Mouse (Mus musculus) stomach, postnatal 0 days (tissue): ENCODE results near the gene Fshr.

Experiments
- CTCF ChIP-seq: IDR thresholded peaks from 2 replicates; pipeline ENCODE4 v1.5.1; 2016; ENCODE audit warnings: antibody characterized with exemption, low read depth, mild to moderate bottlenecking, moderate library complexity
- EP300 ChIP-seq: optimal IDR thresholded peaks from 2 replicates; pipeline ENCODE3; 2016; ENCODE audit warnings: antibody characterized with exemption

- TF ChIP-seq CTCF, result peak; percentile 91
- TF ChIP-seq EP300, result no peak
Observed at GRCm38 (mm10) chr17:88954011-88954410, 246.5 kb downstream of the Fshr start.
